Mouse (Mus musculus) cerebellum, adult 2 months (tissue): Measurements from ENCODE around the gene Mef2b.

ENCODE experiments used
- CTCF ChIP-seq: fragments of 200-500 bp; IDR thresholded peaks from 2 replicates; pipeline ENCODE4 v1.5.1; 2011; ENCODE audit warnings: low read depth, mild to moderate bottlenecking, control low read depth, low read length, moderate library complexity, borderline replicate concordance; ENCODE audit not compliant: insufficient read depth
- POLR2A ChIP-seq: fragments of 200-500 bp; IDR thresholded peaks from 2 replicates; pipeline ENCODE4 v1.6.1; 2011; ENCODE audit warnings: low read length, control low read depth, borderline replicate concordance; ENCODE audit not compliant: insufficient read depth

- TF ChIP-seq CTCF: no peak
- peak; percentile 89 for TF ChIP-seq POLR2A
These were observed 72.9 kb downstream of the Mef2b start, which contains the start of gene Slc25a42 for GRCm38 (mm10) chr8:70212112-70213055.
